Mouse (Mus musculus) G1E (cell line): ENCODE results near the gene Tlk2.

Source experiments
- CTCF ChIP-seq: IDR thresholded peaks from 2 replicates; pipeline ENCODE4 v1.5.1; 2012; ENCODE audit warnings: low read depth, low read length, inconsistent platforms, mixed read lengths
- GATA1 ChIP-seq: IDR thresholded peaks from 2 replicates; pipeline ENCODE4 v1.6.1; 2012; ENCODE audit warnings: borderline replicate concordance, low read length, inconsistent platforms, mixed read lengths
- GATA2 ChIP-seq: IDR thresholded peaks from 2 replicates; pipeline ENCODE4 v1.6.1; 2012; ENCODE audit warnings: low read depth, low read length, inconsistent platforms, borderline replicate concordance
- TAL1 ChIP-seq: conservative IDR thresholded peaks from 2 replicates; pipeline ENCODE4 v1.6.1; 2012; ENCODE audit warnings: low read depth, low read length, inconsistent platforms, mixed read lengths

GRCm38 (mm10) chr11:105315296-105315695 lies 136.7 kb downstream of the Tlk2 start:
- TF ChIP-seq CTCF (no peak), GATA1 (no peak), TAL1 (no peak), GATA2 (no peak)
